Mouse (Mus musculus) G1E (cell line): ENCODE results near the gene Cda.

Experiments
- CTCF ChIP-seq: IDR thresholded peaks from 2 replicates; pipeline ENCODE4 v1.5.1; 2012; ENCODE audit warnings: low read depth, low read length, inconsistent platforms, mixed read lengths
- GATA1 ChIP-seq: IDR thresholded peaks from 2 replicates; pipeline ENCODE4 v1.6.1; 2012; ENCODE audit warnings: borderline replicate concordance, low read length, inconsistent platforms, mixed read lengths
- GATA2 ChIP-seq: IDR thresholded peaks from 2 replicates; pipeline ENCODE4 v1.6.1; 2012; ENCODE audit warnings: low read depth, low read length, inconsistent platforms, borderline replicate concordance
- POLR2AphosphoS5 ChIP-seq: IDR thresholded peaks from 2 replicates; pipeline ENCODE4 v1.6.1; 2012; ENCODE audit warnings: low read depth, low read length, inconsistent platforms; ENCODE audit not compliant: insufficient replicate concordance
- TAL1 ChIP-seq: conservative IDR thresholded peaks from 2 replicates; pipeline ENCODE4 v1.6.1; 2012; ENCODE audit warnings: low read depth, low read length, inconsistent platforms, mixed read lengths

DNA sequence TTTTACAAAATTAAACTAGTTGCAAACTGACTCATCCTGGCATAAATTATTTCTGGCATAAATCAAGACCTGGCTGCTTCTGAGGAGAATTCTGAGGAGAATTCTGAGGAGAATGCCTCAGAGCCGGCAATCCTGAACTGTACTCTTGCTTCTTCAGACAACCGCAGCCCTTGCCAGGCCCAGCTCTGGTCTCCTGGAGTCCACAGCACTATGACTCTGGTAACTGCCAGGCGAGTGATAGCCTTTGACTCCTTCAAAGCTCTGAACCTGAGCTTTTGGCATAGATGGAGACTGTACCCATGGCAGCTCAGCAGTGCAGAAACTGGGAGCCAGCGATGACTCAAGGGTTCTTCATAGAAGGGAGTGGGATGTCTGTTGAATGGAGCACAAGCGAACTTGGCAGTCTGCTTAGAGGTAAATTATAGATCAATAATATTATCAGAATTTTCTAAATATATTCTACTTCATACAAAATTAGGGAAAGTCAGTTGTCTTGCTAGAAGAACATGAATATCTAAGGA lies 3.3 kb upstream of the Cda start:
- no peak for TF ChIP-seq GATA2
- TF ChIP-seq CTCF = no peak
- TF ChIP-seq GATA1 = no peak
- TF ChIP-seq POLR2AphosphoS5 = no peak
- no peak for TF ChIP-seq TAL1
